Mouse (Mus musculus) cerebellum, adult 2 months (tissue): ENCODE measurements around the gene Gm10645.

Experiments
- CTCF ChIP-seq: fragments of 200-500 bp; IDR thresholded peaks from 2 replicates; pipeline ENCODE4 v1.5.1; 2011; ENCODE audit warnings: low read depth, mild to moderate bottlenecking, control low read depth, low read length, moderate library complexity, borderline replicate concordance; ENCODE audit not compliant: insufficient read depth
- POLR2A ChIP-seq: fragments of 200-500 bp; IDR thresholded peaks from 2 replicates; pipeline ENCODE4 v1.6.1; 2011; ENCODE audit warnings: low read length, control low read depth, borderline replicate concordance; ENCODE audit not compliant: insufficient read depth

DNA sequence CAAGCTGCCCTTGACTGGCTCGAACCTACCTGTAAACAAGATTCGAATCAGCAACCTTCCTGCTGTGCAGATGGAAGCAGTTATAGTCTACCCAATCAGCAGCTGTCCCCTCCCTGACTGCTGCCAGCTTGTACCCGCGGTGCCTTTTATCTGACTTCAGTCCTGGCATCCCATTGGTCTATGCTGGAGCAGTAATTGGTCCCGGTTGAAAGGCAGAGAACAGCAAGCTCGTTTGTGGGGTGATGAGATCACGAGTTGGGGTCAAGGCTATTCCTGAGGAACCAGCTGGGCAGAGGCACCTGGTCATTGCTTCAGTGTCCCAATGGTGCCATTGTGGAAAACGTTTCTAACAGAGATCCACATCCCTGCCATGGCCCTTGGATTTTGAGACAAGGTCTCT lies 33.7 kb upstream of the Gm10645 start:
- TF ChIP-seq CTCF (no peak), POLR2A (no peak)
